In the genomic region with DNA sequence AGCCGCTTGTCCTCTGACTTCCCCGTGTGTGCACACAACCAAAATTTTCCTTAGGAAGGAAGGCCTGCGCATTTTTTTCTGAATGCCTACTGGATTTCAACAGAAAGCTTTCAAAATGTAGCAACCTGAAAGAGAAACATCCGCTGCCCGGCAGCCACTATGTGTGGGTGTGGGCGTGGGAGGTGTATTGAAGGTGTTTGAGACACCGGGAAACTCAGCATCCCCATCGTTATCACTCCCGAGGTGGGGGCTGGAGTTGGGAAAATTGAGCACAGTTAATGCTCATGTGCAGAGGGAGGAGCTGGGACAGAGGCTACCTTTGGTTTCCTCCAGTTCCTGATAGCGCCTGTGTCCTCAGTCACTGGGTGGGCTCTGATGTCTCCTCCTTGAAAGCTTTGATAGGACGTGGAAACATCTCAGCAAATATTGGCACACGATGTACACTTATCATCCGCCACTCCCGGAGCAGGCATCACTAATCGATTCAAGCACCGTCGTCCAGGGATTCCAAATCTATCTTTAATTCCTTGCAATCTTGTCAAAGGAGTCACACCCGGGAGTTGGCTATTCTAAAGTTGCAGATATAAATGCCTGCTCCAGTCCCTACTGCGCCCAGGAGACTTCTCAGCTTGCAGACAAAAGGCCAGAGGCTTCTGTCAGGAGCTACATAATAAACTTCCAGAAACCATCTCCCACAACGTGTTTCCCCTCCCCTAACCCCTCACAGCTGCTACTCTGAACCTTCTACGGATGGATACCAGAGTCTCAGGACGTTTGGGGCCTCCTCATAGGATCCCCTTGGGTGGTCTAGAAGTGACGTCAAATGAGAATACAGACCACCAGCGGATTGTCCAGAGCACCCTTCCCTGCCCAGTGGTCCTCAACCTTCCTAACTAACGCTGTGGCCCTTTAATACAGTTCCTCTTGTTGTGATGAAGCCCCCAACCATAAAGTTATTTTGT, we compare ENCODE assay signal across 17 mouse cellular contexts. TPM values are rescaled to one million over a fixed set of nuclear protein-coding genes. Genes with fewer than 3 reads are reported as not detected.
DNase-seq lines count a peak whose midpoint lies in the region; ATAC-seq lines count a peak whose summit lies in the region.
"Had no signal": no experiment of that assay in that cellular context is flagged by ENCODE, and none has a peak within 500 bp of the region (broad histone marks: within the 10 kb centered on the region; RNA-seq: fewer than 3 reads in every experiment).

No protein-coding gene starts in this region.

- DNase-seq in lung, adult 18-20 months = no peak
- DNase-seq in adrenal gland, postnatal 14 days = no peak
- DNase-seq: cerebellum, adult 18-20 months; gastrocnemius, postnatal 25 days; kidney, postnatal 25 days; midbrain, embryonic 14.5 days; spleen, adult 18-20 months; thymus, adult 2 months had no signal

- no peak overlapping the region for H3K4me2 ChIP-seq in hindbrain, embryonic 13.5 days
- H3K4me2 ChIP-seq in hindbrain, embryonic 12.5 days (replicated peaks) = no peak overlapping the region
- peak overlapping the region; percentile 32 for H3K4me2 ChIP-seq in lung, embryonic 15.5 days
- peak overlapping the region; percentile 17 for H3K4me2 ChIP-seq in intestine, embryonic 16.5 days (ENCODE audit: low read depth, low read length)
- peak overlapping the region; percentile 13; the same call in 1 of the 2 replicates for H3K4me2 ChIP-seq in stomach, embryonic 16.5 days (ENCODE audit: low read depth, low read length)
- H3K4me2 ChIP-seq: heart, embryonic 12.5 days had no signal

- H3K9ac ChIP-seq in hindbrain, embryonic 13.5 days = no peak overlapping the region
- no peak overlapping the region for H3K9ac ChIP-seq in hindbrain, embryonic 12.5 days
- no peak overlapping the region for H3K9ac ChIP-seq in lung, embryonic 15.5 days
- 0 out of 2 replicates have a peak overlapping the region, but pooled peaks have one; percentile 15 for H3K9ac ChIP-seq in intestine, embryonic 16.5 days (ENCODE audit: low read depth, low read length)
- H3K9ac ChIP-seq in stomach, embryonic 16.5 days (ENCODE audit: low read length) = peak overlapping the region; percentile 40; the same call in 1 of the 2 replicates
- H3K9ac ChIP-seq: heart, embryonic 12.5 days had no signal

- H3K27me3 ChIP-seq in hindbrain, embryonic 13.5 days = peaks cover 4% of the 10 kb centered on the region; the same call in 1 of the 2 replicates
- no peaks in the 10 kb centered on the region for H3K27me3 ChIP-seq in hindbrain, embryonic 12.5 days
- no peaks in the 10 kb centered on the region for H3K27me3 ChIP-seq in lung, embryonic 15.5 days
- no peaks in the 10 kb centered on the region for H3K27me3 ChIP-seq in intestine, embryonic 16.5 days (replicated peaks; ENCODE audit: control insufficient read depth, insufficient read depth, low read length)
- no peaks in the 10 kb centered on the region for H3K27me3 ChIP-seq in stomach, embryonic 16.5 days (ENCODE audit: control insufficient read depth, insufficient read depth, low read length)
- H3K27me3 ChIP-seq: heart, embryonic 12.5 days had no signal

- H3K36me3 ChIP-seq in hindbrain, embryonic 13.5 days = no peaks in the 10 kb centered on the region
- no peaks in the 10 kb centered on the region for H3K36me3 ChIP-seq in hindbrain, embryonic 12.5 days
- no peaks in the 10 kb centered on the region for H3K36me3 ChIP-seq in lung, embryonic 15.5 days
- H3K36me3 ChIP-seq in intestine, embryonic 16.5 days (ENCODE audit: control insufficient read depth, insufficient read depth, low read length) = no peaks in the 10 kb centered on the region
- no peaks in the 10 kb centered on the region for H3K36me3 ChIP-seq in stomach, embryonic 16.5 days (ENCODE audit: control insufficient read depth, insufficient read depth, low read length)
- H3K36me3 ChIP-seq: heart, embryonic 12.5 days had no signal

- 64% methylated on average over 25 of the region's 25 CpGs for WGBS in hindbrain, embryonic 13.5 days
- 64% methylated on average over 25 of the region's 25 CpGs for WGBS in hindbrain, embryonic 12.5 days
- WGBS in lung, embryonic 15.5 days = 43% methylated on average over 25 of the region's 25 CpGs
- 48% methylated on average over 25 of the region's 25 CpGs for WGBS in intestine, embryonic 16.5 days
- 54% methylated on average over 25 of the region's 25 CpGs for WGBS in stomach, embryonic 16.5 days

- no peaks in the 10 kb centered on the region for H3K9me3 ChIP-seq in hindbrain, embryonic 13.5 days
- H3K9me3 ChIP-seq in hindbrain, embryonic 12.5 days (replicated peaks) = 0 out of 2 replicates have a peak, but pooled peaks cover 2% of the 10 kb centered on the region
- H3K9me3 ChIP-seq in lung, embryonic 15.5 days = no peaks in the 10 kb centered on the region
- no peaks in the 10 kb centered on the region for H3K9me3 ChIP-seq in intestine, embryonic 16.5 days (ENCODE audit: control insufficient read depth, low read length)
- no peaks in the 10 kb centered on the region for H3K9me3 ChIP-seq in stomach, embryonic 16.5 days (replicated peaks; ENCODE audit: control insufficient read depth, low read length)
- H3K9me3 ChIP-seq: heart, embryonic 12.5 days had no signal

- peaks cover 14% of the 10 kb centered on the region for H3K4me1 ChIP-seq in hindbrain, embryonic 13.5 days (replicated peaks)
- peaks cover 15% of the 10 kb centered on the region for H3K4me1 ChIP-seq in hindbrain, embryonic 12.5 days
- H3K4me1 ChIP-seq in lung, embryonic 15.5 days = peaks cover 35% of the 10 kb centered on the region
- peaks cover 26% of the 10 kb centered on the region for H3K4me1 ChIP-seq in intestine, embryonic 16.5 days (ENCODE audit: control insufficient read depth, insufficient read depth, low read length)
- peaks cover 18% of the 10 kb centered on the region for H3K4me1 ChIP-seq in stomach, embryonic 16.5 days (ENCODE audit: control insufficient read depth, insufficient read depth, low read length)

- no peak overlapping the region for H3K4me3 ChIP-seq in hindbrain, embryonic 13.5 days
- no peak overlapping the region for H3K4me3 ChIP-seq in hindbrain, embryonic 12.5 days
- H3K4me3 ChIP-seq in lung, embryonic 15.5 days = no peak overlapping the region
- H3K4me3 ChIP-seq in intestine, embryonic 16.5 days (ENCODE audit: low read length) = no peak overlapping the region
- 0 out of 2 replicates have a peak overlapping the region, but pooled peaks have one; percentile 3 for H3K4me3 ChIP-seq in stomach, embryonic 16.5 days (replicated peaks; ENCODE audit: low read length)
- H3K4me3 ChIP-seq: heart, embryonic 12.5 days had no signal

- no peak for ATAC-seq in hindbrain, embryonic 13.5 days (ENCODE audit: low FRiP score)
- ATAC-seq in hindbrain, embryonic 12.5 days (ENCODE audit: low FRiP score) = no peak
- ATAC-seq in lung, embryonic 15.5 days (ENCODE audit: borderline replicate concordance, extremely low read depth, low FRiP score, low TSS enrichment) = peak; percentile 37; the same call in 1 of the 2 replicates
- ATAC-seq in intestine, embryonic 16.5 days = no peak
- ATAC-seq in stomach, embryonic 16.5 days (ENCODE audit: insufficient read depth, low FRiP score) = peak; percentile 53; the same call in 1 of the 2 replicates
- ATAC-seq: forebrain, embryonic 14.5 days; hindbrain, postnatal 0 days had no signal

- 0 out of 2 replicates have a peak overlapping the region, but pooled peaks have one; percentile 0 for H3K27ac ChIP-seq in hindbrain, embryonic 13.5 days
- no peak overlapping the region for H3K27ac ChIP-seq in hindbrain, embryonic 12.5 days
- peak overlapping the region; percentile 34; the same call in 1 of the 2 replicates for H3K27ac ChIP-seq in lung, embryonic 15.5 days
- H3K27ac ChIP-seq in intestine, embryonic 16.5 days (ENCODE audit: low read length) = peak overlapping the region; percentile 68
- peak overlapping the region; percentile 46 for H3K27ac ChIP-seq in stomach, embryonic 16.5 days (ENCODE audit: low read length)
- H3K27ac ChIP-seq: hindbrain, postnatal 0 days; macrophage had no signal

RNA-seq across cellular contexts. Expression of a gene that starts 14.7 kb away (rescaled TPM):
- 24.8 and 25.1 TPM in 2 replicates for polyA plus RNA-seq in hindbrain, embryonic 13.5 days (2015; fragmentation: Nextera tagmentation; extraction: Ambion mirVana)
- polyA plus RNA-seq in hindbrain, embryonic 12.5 days (2016; fragmentation: Nextera tagmentation; extraction: Ambion mirVana) = 30.2 and 31.0 TPM in 2 replicates
- polyA plus RNA-seq in lung, embryonic 15.5 days (2015; fragmentation: Nextera tagmentation; extraction: Ambion mirVana) = 28.7 and 30.5 TPM in 2 replicates
- 13.1 and 14.4 TPM in 2 replicates for polyA plus RNA-seq in intestine, embryonic 16.5 days (2015; fragmentation: Nextera tagmentation; extraction: Ambion mirVana)
- 21.4 and 24.6 TPM in 2 replicates for polyA plus RNA-seq in stomach, embryonic 16.5 days (2015; fragmentation: Nextera tagmentation; extraction: Ambion mirVana)
- total RNA-seq in adrenal gland, postnatal 14 days (2021) = 165 and 192 TPM in 2 replicates

Comparison
In these comparisons a context has a peak if more than half of its experiments do, and no peak if none do; other contexts are left out.
1. ATAC-seq: peak in lung, embryonic 15.5 days (single experiment) and stomach, embryonic 16.5 days (single experiment); none in hindbrain, embryonic 13.5 days (single experiment), hindbrain, embryonic 12.5 days (single experiment) and intestine, embryonic 16.5 days (single experiment).
2. H3K4me2 ChIP-seq: peak in lung, embryonic 15.5 days (single experiment), intestine, embryonic 16.5 days (single experiment) and stomach, embryonic 16.5 days (single experiment); none in hindbrain, embryonic 13.5 days (single experiment) and hindbrain, embryonic 12.5 days (single experiment).
3. H3K9ac ChIP-seq: peak in intestine, embryonic 16.5 days (single experiment) and stomach, embryonic 16.5 days (single experiment); none in hindbrain, embryonic 13.5 days (single experiment), hindbrain, embryonic 12.5 days (single experiment) and lung, embryonic 15.5 days (single experiment).